Mouse (Mus musculus): ENCODE measurements around the gene 1110008L16Rik. TPM values are rescaled to one million over a fixed set of nuclear protein-coding genes. Genes with fewer than 3 reads are reported as not detected.

The 1110008L16Rik gene
- polyA plus RNA-seq, 1 experiment: 3.9 TPM

- peaks cover 11% of the 10 kb centered on the region; the same call in 1 of the 2 replicates for H3K4me1 ChIP-seq (ENCODE audit: control insufficient read depth, insufficient read depth, insufficient read length, low read length)
- no peaks in the 10 kb centered on the region for H3K27me3 ChIP-seq (ENCODE audit: control insufficient read depth, insufficient read depth, low read length)
- under 1% methylated on average over 20 of the region's 20 CpGs for WGBS
- peak overlapping the region; percentile 91 for H3K4me3 ChIP-seq (ENCODE audit: low read depth, low read length)
- H3K27ac ChIP-seq (ENCODE audit: insufficient read depth, low read depth, low read length): peak overlapping the region; percentile 39
- TF ChIP-seq POLR2A (IDR thresholded peaks at IDR 0.05; ENCODE audit: low read depth, low read length): no peak
- TF ChIP-seq CTCF (IDR thresholded peaks at IDR 0.05; ENCODE audit: extremely low read depth, insufficient read length, insufficient replicate concordance, low read depth, low read length): no peak; the same call in 1 of the 2 replicates
- H3K36me3 ChIP-seq (ENCODE audit: control insufficient read depth, insufficient read depth, low read length): peaks cover 2% of the 10 kb centered on the region
Measured at GRCm38 (mm10) chr12:55399128-55399677, 99.8 kb downstream of the 1110008L16Rik start.

- no peak overlapping the region for H3K27ac ChIP-seq (ENCODE audit: insufficient read depth, low read depth, low read length)
- H3K27me3 ChIP-seq (ENCODE audit: control insufficient read depth, insufficient read depth, low read length): no peaks in the 10 kb centered on the region
- H3K4me1 ChIP-seq (ENCODE audit: control insufficient read depth, insufficient read depth, insufficient read length, low read length): no peaks in the 10 kb centered on the region
- TF ChIP-seq CTCF (IDR thresholded peaks at IDR 0.05; ENCODE audit: extremely low read depth, insufficient read length, insufficient replicate concordance, low read depth, low read length) (no peak), POLR2A (IDR thresholded peaks at IDR 0.05; ENCODE audit: low read depth, low read length) (no peak)
- WGBS: 77% methylated on average over 5 of the region's 5 CpGs
- H3K36me3 ChIP-seq (ENCODE audit: control insufficient read depth, insufficient read depth, low read length): peaks cover 36% of the 10 kb centered on the region
- no peak overlapping the region for H3K4me3 ChIP-seq (ENCODE audit: low read depth, low read length)
Measured at GRCm38 (mm10) chr12:55407888-55408287, 108.5 kb downstream of the 1110008L16Rik start.

GRCm38 (mm10) chr12:55415255-55415654, 115.9 kb downstream of the 1110008L16Rik start:
- no peak overlapping the region for H3K27ac ChIP-seq (ENCODE audit: insufficient read depth, low read depth, low read length)
- H3K4me3 ChIP-seq (ENCODE audit: low read depth, low read length): no peak overlapping the region
- 86% methylated on average over 5 of the region's 5 CpGs for WGBS
- peaks cover 3% of the 10 kb centered on the region; the same call in 1 of the 2 replicates for H3K4me1 ChIP-seq (ENCODE audit: control insufficient read depth, insufficient read depth, insufficient read length, low read length)
- no peak for TF ChIP-seq CTCF (IDR thresholded peaks at IDR 0.05; ENCODE audit: extremely low read depth, insufficient read length, insufficient replicate concordance, low read depth, low read length)
- TF ChIP-seq POLR2A (IDR thresholded peaks at IDR 0.05; ENCODE audit: low read depth, low read length): no peak
- no peaks in the 10 kb centered on the region for H3K27me3 ChIP-seq (ENCODE audit: control insufficient read depth, insufficient read depth, low read length)
- peaks cover 61% of the 10 kb centered on the region for H3K36me3 ChIP-seq (ENCODE audit: control insufficient read depth, insufficient read depth, low read length)

GRCm38 (mm10) chr12:55415762-55416161, 116.4 kb downstream of the 1110008L16Rik start:
- no peak overlapping the region for H3K4me3 ChIP-seq (ENCODE audit: low read depth, low read length)
- peaks cover 63% of the 10 kb centered on the region for H3K36me3 ChIP-seq (ENCODE audit: control insufficient read depth, insufficient read depth, low read length)
- 9% methylated on average over 1 of the region's 1 CpGs for WGBS
- no peaks in the 10 kb centered on the region for H3K27me3 ChIP-seq (ENCODE audit: control insufficient read depth, insufficient read depth, low read length)
- no peak overlapping the region for H3K27ac ChIP-seq (ENCODE audit: insufficient read depth, low read depth, low read length)
- TF ChIP-seq CTCF (IDR thresholded peaks at IDR 0.05; ENCODE audit: extremely low read depth, insufficient read length, insufficient replicate concordance, low read depth, low read length) (no peak), POLR2A (IDR thresholded peaks at IDR 0.05; ENCODE audit: low read depth, low read length) (no peak)
- H3K4me1 ChIP-seq (ENCODE audit: control insufficient read depth, insufficient read depth, insufficient read length, low read length): peaks cover 3% of the 10 kb centered on the region; the same call in 1 of the 2 replicates

- 95% methylated on average over 24 of the region's 24 CpGs for WGBS
Measured at GRCm38 (mm10) chr12:55420220-55420619, 120.8 kb downstream of the 1110008L16Rik start.

GRCm38 (mm10) chr12:55422057-55422456, 122.7 kb downstream of the 1110008L16Rik start:
- peaks cover 27% of the 10 kb centered on the region for H3K36me3 ChIP-seq (ENCODE audit: control insufficient read depth, insufficient read depth, low read length)
- no peaks in the 10 kb centered on the region; the same call in 1 of the 2 replicates for H3K4me1 ChIP-seq (ENCODE audit: control insufficient read depth, insufficient read depth, insufficient read length, low read length)
- H3K27me3 ChIP-seq (ENCODE audit: control insufficient read depth, insufficient read depth, low read length): no peaks in the 10 kb centered on the region
- no peak overlapping the region for H3K27ac ChIP-seq (ENCODE audit: insufficient read depth, low read depth, low read length)
- WGBS: 29% methylated on average over 3 of the region's 3 CpGs
- TF ChIP-seq CTCF (IDR thresholded peaks at IDR 0.05; ENCODE audit: extremely low read depth, insufficient read length, insufficient replicate concordance, low read depth, low read length) (no peak), POLR2A (IDR thresholded peaks at IDR 0.05; ENCODE audit: low read depth, low read length) (no peak)
- H3K4me3 ChIP-seq (ENCODE audit: low read depth, low read length): no peak overlapping the region

More at GRCm38 (mm10) chr12:55420220-55420619, 120.8 kb downstream of the 1110008L16Rik start:
- Histone ChIP-seq H3K36me3 (ENCODE audit: control insufficient read depth, insufficient read depth, low read length) (peaks cover 37% of the 10 kb centered on the region), H3K4me1 (ENCODE audit: control insufficient read depth, insufficient read depth, insufficient read length, low read length) (peaks cover 3% of the 10 kb centered on the region; the same call in 1 of the 2 replicates), H3K4me3 (ENCODE audit: low read depth, low read length) (no peak overlapping the region), H3K27ac (ENCODE audit: insufficient read depth, low read depth, low read length) (no peak overlapping the region), H3K27me3 (ENCODE audit: control insufficient read depth, insufficient read depth, low read length) (no peaks in the 10 kb centered on the region)
- no peak for TF ChIP-seq POLR2A (IDR thresholded peaks at IDR 0.05; ENCODE audit: low read depth, low read length)
- no peak for TF ChIP-seq CTCF (IDR thresholded peaks at IDR 0.05; ENCODE audit: extremely low read depth, insufficient read length, insufficient replicate concordance, low read depth, low read length)

GRCm38 (mm10) chr12:55426300-55426699, 126.9 kb downstream of the 1110008L16Rik start:
- H3K4me3 ChIP-seq (ENCODE audit: low read depth, low read length): no peak overlapping the region
- 95% methylated on average over 7 of the region's 7 CpGs for WGBS
- H3K36me3 ChIP-seq (ENCODE audit: control insufficient read depth, insufficient read depth, low read length): no peaks in the 10 kb centered on the region
- no peaks in the 10 kb centered on the region; the same call in 1 of the 2 replicates for H3K4me1 ChIP-seq (ENCODE audit: control insufficient read depth, insufficient read depth, insufficient read length, low read length)
- TF ChIP-seq CTCF (IDR thresholded peaks at IDR 0.05; ENCODE audit: extremely low read depth, insufficient read length, insufficient replicate concordance, low read depth, low read length): no peak
- no peak for TF ChIP-seq POLR2A (IDR thresholded peaks at IDR 0.05; ENCODE audit: low read depth, low read length)
- no peaks in the 10 kb centered on the region for H3K27me3 ChIP-seq (ENCODE audit: control insufficient read depth, insufficient read depth, low read length)
- H3K27ac ChIP-seq (ENCODE audit: insufficient read depth, low read depth, low read length): no peak overlapping the region

Measured in small intestine, adult 2 months (tissue).